Mouse (Mus musculus) midbrain, postnatal 0 days (tissue): ENCODE results near the gene Krt23. TPM values are rescaled to one million over a fixed set of nuclear protein-coding genes. Genes with fewer than 3 reads are reported as not detected.

Experiments
- ATAC-seq: fragments of 200-750 bp; cut with Nextera tagmentation; 2 replicates; pipeline ENCODE4 v1.8.0; 2017; ENCODE audit warnings: moderate number of reproducible peaks, mild to moderate bottlenecking, moderate TSS enrichment, moderate library complexity; ENCODE audit not compliant: low FRiP score
- DNase-seq: peaks from one replicate; pipeline ENCODE4 v3.0.0-alpha.2; 2015; ENCODE audit warnings: low spot score
- H3K27ac ChIP-seq: fragments of 300-500 bp; sonication (generic); 2 replicates; pipeline ENCODE4 v1.5.1; 2014; ENCODE audit warnings: low read depth, mild to moderate bottlenecking, low read length, mixed read lengths
- H3K27me3 ChIP-seq: fragments of 300-500 bp; sonication (generic); 2 replicates; pipeline ENCODE4 v1.6.1; 2014; ENCODE audit warnings: low read length, control low read depth, mixed read lengths; ENCODE audit not compliant: insufficient read depth
- H3K36me3 ChIP-seq: fragments of 300-500 bp; sonication (generic); 2 replicates; pipeline ENCODE4 v1.6.1; 2014; ENCODE audit warnings: low read length, control low read depth, mixed read lengths; ENCODE audit not compliant: insufficient read depth
- H3K4me1 ChIP-seq: fragments of 300-500 bp; sonication (generic); 2 replicates; pipeline ENCODE4 v1.6.1; 2014; ENCODE audit warnings: mild to moderate bottlenecking, control low read depth, antibody characterized with exemption, low read length, mixed read lengths; ENCODE audit not compliant: insufficient read depth
- H3K4me2 ChIP-seq: fragments of 300-500 bp; sonication (generic); 2 replicates; pipeline ENCODE4 v1.6.1; 2014; ENCODE audit warnings: low read depth, mild to moderate bottlenecking, low read length, mixed read lengths; ENCODE audit not compliant: poor library complexity, severe bottlenecking
- H3K4me3 ChIP-seq: fragments of 300-500 bp; sonication (generic); 2 replicates; pipeline ENCODE4 v1.5.1; 2014; ENCODE audit warnings: low read depth, mild to moderate bottlenecking, low read length, moderate library complexity
- H3K9ac ChIP-seq: fragments of 300-500 bp; sonication (generic); replicated peaks from 2 replicates; pipeline ENCODE4 v1.6.1; 2014; ENCODE audit warnings: mild to moderate bottlenecking, low read length, moderate library complexity, mixed read lengths; ENCODE audit not compliant: poor library complexity, severe bottlenecking
- H3K9me3 ChIP-seq: fragments of 300-500 bp; sonication (generic); 2 replicates; pipeline ENCODE4 v1.6.1; 2016; ENCODE audit warnings: low read length, control low read depth
- CTCF ChIP-seq: IDR thresholded peaks from 2 replicates; pipeline ENCODE4 v1.5.1; 2016; ENCODE audit warnings: antibody characterized with exemption, mild to moderate bottlenecking
- WGBS: fragments of 180-500 bp; shearing (Covaris S2); extraction: QIAGEN DNeasy Blood & Tissue Kit; methylation state at CpG from one replicate; pipeline ENCODE4 v1.1.7; 2014; 5-methylcytosine and 5-hydroxymethylcytosine counted together
- polyA plus RNA-seq: library from polyadenylated mRNA; unstranded; fragments of >200 nt; fragmentation: Nextera tagmentation; extraction: Ambion mirVana; gene quantifications from 2 replicates; pipeline ENCODE4 v1.2.1, GENCODE M21; 2015
- total RNA-seq: library from RNA; depleted of rRNA; stranded (reverse); fragments of >200 nt; gene quantifications from 2 replicates; pipeline ENCODE4 v1.2.3, GENCODE M21; 2014; rRNA removed

Gene Krt23
- total RNA-seq (0.16 TPM in 1 of 2 replicates, not detected in the other), polyA plus RNA-seq (0.32 TPM in 1 of 2 replicates, not detected in the other)

DNA sequence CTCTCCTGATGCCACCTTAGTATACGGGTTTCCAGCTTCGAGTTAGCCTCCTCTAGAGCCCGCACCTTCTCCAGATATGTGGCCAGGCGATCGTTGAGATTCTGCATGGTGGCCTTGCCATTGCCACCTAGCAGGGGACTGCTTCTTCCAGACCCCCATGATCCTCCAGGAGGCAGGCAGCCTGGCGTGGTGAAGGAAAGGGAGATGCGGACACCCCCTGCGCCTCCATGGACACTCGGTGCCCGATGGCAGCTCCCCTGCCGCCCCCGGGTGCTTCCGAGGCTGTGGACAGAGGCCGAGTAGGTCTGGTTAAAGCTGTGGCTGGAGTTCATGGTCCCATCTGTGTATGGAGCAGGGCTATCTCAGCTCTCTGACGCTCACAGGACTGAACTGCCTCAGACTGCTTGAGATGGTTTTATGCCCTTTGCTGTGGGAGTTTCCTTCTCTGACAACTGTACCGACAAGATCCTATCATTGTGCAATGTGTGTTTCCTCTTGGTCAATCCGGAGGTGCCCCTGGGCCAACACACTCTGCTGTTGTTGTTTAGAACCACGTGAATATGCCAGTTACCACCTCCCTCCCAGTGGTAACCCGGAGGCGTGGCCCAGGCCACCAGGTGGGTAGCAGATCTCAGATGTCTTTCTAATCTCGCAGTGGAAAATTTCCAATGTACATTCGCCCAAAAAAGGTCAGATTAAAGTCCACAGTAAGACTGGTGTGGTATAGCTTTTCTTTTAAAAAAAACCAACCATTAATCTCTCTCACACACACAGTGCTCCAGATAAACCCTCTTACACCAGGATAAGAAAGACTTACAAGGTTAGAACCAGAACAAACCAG is at the start of gene Krt23:
Gene Krt23, minus strand, starts transcription at position 405 of the 841 bp plus-strand sequence.
- no peaks in the 10 kb centered on the region for H3K36me3 ChIP-seq
- no peaks in the 10 kb centered on the region for H3K27me3 ChIP-seq
- H3K27ac ChIP-seq, result no peak within 1 kb of the TSS
- H3K9me3 ChIP-seq, result no peaks in the 10 kb centered on the region
- H3K9ac ChIP-seq, result no peak within 1 kb of the TSS
- no peak within 1 kb of the TSS for H3K4me2 ChIP-seq
- no peak within 1 kb of the TSS for H3K4me3 ChIP-seq
- H3K4me1 ChIP-seq, result no peaks in the 10 kb centered on the region
- DNase-seq (no peak), ATAC-seq (no peak)
- WGBS, result 89% methylated on average over 22 of the region's 22 CpGs
- no peak for TF ChIP-seq CTCF

- TF ChIP-seq CTCF, result no peak
- DNase-seq (peak; percentile 83), ATAC-seq (no peak)
- Histone ChIP-seq H3K4me1 (no peaks in the 10 kb centered on the region), H3K9ac (no peak overlapping the region), H3K4me3 (no peak overlapping the region), H3K36me3 (no peaks in the 10 kb centered on the region), H3K27me3 (no peaks in the 10 kb centered on the region; the same call in 1 of the 2 replicates), H3K27ac (no peak overlapping the region), H3K4me2 (peak overlapping the region; percentile 12; the same call in 1 of the 2 replicates), H3K9me3 (no peaks in the 10 kb centered on the region)
- 51% methylated on average over 9 of the region's 9 CpGs for WGBS
Measured at GRCm38 (mm10) chr11:99539721-99540120, 46.8 kb upstream of the Krt23 start.

DNA sequence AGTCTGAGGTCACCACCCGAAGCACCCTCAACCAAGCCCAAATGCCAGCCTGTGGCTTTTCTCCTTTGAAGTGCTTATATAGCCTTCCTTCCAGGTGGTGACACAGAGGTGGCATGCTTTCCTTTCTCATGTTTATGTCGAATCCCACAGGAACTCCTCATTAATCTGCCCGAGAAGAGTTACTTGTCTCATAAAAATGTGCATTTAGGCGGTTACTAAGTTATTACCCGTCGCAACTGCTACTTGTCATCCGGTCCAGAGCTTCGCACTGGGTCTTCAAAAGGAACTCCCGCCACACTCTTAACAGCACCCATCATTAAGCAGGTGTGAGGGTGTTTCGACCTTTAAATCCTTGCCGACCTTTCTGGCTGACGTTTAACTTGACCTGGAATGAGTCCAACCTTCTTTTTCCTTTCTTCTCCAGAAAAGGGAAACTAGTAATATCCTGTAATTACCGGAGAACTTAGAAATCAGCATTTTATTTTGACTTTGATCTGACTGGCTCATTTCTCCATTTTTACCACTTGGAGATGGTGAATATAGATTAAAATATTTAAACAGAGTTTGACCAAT is 28.4 kb upstream of the Krt23 start, which contains the start of gene Krt39:
Gene Krt39, minus strand, starts transcription at position 51 of the 573 bp plus-strand sequence.
- 86% methylated on average over 13 of the region's 13 CpGs for WGBS
- TF ChIP-seq CTCF, result no peak

DNA sequence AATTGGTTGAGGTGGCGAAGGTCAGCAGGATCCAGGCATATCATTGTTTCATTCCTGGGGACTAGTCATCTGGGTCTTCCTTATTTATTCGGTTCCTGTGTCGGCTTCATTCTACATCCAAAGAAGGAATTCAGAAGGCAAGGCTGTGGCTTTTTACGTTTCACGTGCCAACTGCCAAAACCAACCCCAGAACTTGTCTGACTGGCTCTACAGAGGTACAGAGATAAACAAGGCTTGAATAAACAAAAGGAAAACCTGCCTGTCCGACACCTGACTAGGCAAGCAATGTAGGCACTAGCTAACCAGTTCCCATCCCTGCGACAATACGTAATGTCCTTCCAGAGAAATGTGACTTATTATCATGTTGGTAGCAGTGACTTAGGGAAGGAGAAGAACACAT is 21.2 kb upstream of the Krt23 start:
- WGBS, result 89% methylated on average over 8 of the region's 8 CpGs
- no peak for DNase-seq
- H3K36me3 ChIP-seq, result no peaks in the 10 kb centered on the region

More for the DNA sequence above, 28.4 kb upstream of the Krt23 start, which contains the start of gene Krt39:
- no peaks in the 10 kb centered on the region for H3K4me1 ChIP-seq
- no peak within 1 kb of the TSS for H3K27ac ChIP-seq
- DNase-seq (no peak), ATAC-seq (no peak)
- no peaks in the 10 kb centered on the region for H3K9me3 ChIP-seq
- H3K4me3 ChIP-seq, result no peak within 1 kb of the TSS
- H3K27me3 ChIP-seq, result no peaks in the 10 kb centered on the region
- H3K9ac ChIP-seq, result no peak within 1 kb of the TSS
- no peak within 1 kb of the TSS for H3K4me2 ChIP-seq
- no peaks in the 10 kb centered on the region for H3K36me3 ChIP-seq

GRCm38 (mm10) chr11:99500095-99500805 is 7.3 kb upstream of the Krt23 start:
- no peaks in the 10 kb centered on the region for H3K4me1 ChIP-seq
- DNase-seq (no peak), ATAC-seq (no peak)
- no peak for TF ChIP-seq CTCF
- no peaks in the 10 kb centered on the region for H3K36me3 ChIP-seq
- H3K27me3 ChIP-seq, result no peaks in the 10 kb centered on the region
- H3K4me2 ChIP-seq, result no peak overlapping the region
- no peak overlapping the region for H3K9ac ChIP-seq
- H3K9me3 ChIP-seq, result no peaks in the 10 kb centered on the region
- H3K4me3 ChIP-seq, result no peak overlapping the region
- 82% methylated on average over 9 of the region's 9 CpGs for WGBS
- H3K27ac ChIP-seq, result no peak overlapping the region

More for the DNA sequence above, 21.2 kb upstream of the Krt23 start:
- H3K4me3 ChIP-seq, result no peak overlapping the region
- H3K9me3 ChIP-seq, result no peaks in the 10 kb centered on the region
- no peaks in the 10 kb centered on the region for H3K27me3 ChIP-seq
- H3K4me1 ChIP-seq, result no peaks in the 10 kb centered on the region
- no peak overlapping the region for H3K27ac ChIP-seq
- ATAC-seq, result no peak
- H3K4me2 ChIP-seq, result no peak overlapping the region
- H3K9ac ChIP-seq, result no peak overlapping the region
- no peak for TF ChIP-seq CTCF
